Mouse (Mus musculus) heart, embryonic 10.5 days (tissue): ENCODE data around the gene Cyth1. TPM values are rescaled to one million over a fixed set of nuclear protein-coding genes. Genes with fewer than 3 reads are reported as not detected.
A peak's percentile ranks its signal among the peaks of the same experiment; 100 is the strongest.

Source experiments
- DNase-seq: peaks from one replicate; pipeline ENCODE4 v3.0.0-alpha.2; 2017; ENCODE audit warnings: low spot score
- H3K27ac ChIP-seq: fragments of 300-500 bp; sonication (generic); 2 replicates; pipeline ENCODE4 v1.5.1; 2016; ENCODE audit warnings: mild to moderate bottlenecking
- H3K27me3 ChIP-seq: fragments of 300-500 bp; sonication (generic); 2 replicates; pipeline ENCODE4 v1.6.1; 2016; ENCODE audit warnings: mild to moderate bottlenecking; ENCODE audit not compliant: poor library complexity, insufficient read depth, severe bottlenecking
- H3K36me3 ChIP-seq: fragments of 300-500 bp; sonication (generic); 2 replicates; pipeline ENCODE4 v1.6.1; 2016; ENCODE audit warnings: mild to moderate bottlenecking, moderate library complexity
- H3K4me1 ChIP-seq: fragments of 300-500 bp; sonication (generic); 2 replicates; pipeline ENCODE4 v1.6.1; 2016; ENCODE audit warnings: mild to moderate bottlenecking
- H3K4me3 ChIP-seq: fragments of 300-500 bp; sonication (generic); 2 replicates; pipeline ENCODE4 v1.5.1; 2016; ENCODE audit warnings: mild to moderate bottlenecking, moderate library complexity
- H3K9me3 ChIP-seq: fragments of 300-500 bp; sonication (generic); 2 replicates; pipeline ENCODE4 v1.6.1; 2016; ENCODE audit warnings: mild to moderate bottlenecking, moderate library complexity
- WGBS: fragments of 180-500 bp; shearing (Covaris S2); methylation state at CpG from one replicate; pipeline ENCODE4 v1.1.7; 2016; 5-methylcytosine and 5-hydroxymethylcytosine counted together
- polyA plus RNA-seq: library from polyadenylated mRNA; unstranded; fragments of >200 nt; fragmentation: Nextera tagmentation; extraction: Ambion mirVana; gene quantifications from 2 replicates; pipeline ENCODE4 v1.2.1, GENCODE M21; 2016

The Cyth1 gene
- polyA plus RNA-seq, 1 experiment from 2014 or later: 15.5 TPM

GRCm38 (mm10) chr11:118227650-118228049 lies 20.7 kb downstream of the Cyth1 start:
- no peaks in the 10 kb centered on the region for H3K36me3 ChIP-seq
- H3K4me3 ChIP-seq: no peak overlapping the region
- WGBS: 68% methylated on average over 7 of the region's 7 CpGs
- H3K9me3 ChIP-seq: no peaks in the 10 kb centered on the region
- no peaks in the 10 kb centered on the region for H3K27me3 ChIP-seq
- no peak for DNase-seq
- H3K4me1 ChIP-seq: peaks cover 33% of the 10 kb centered on the region
- no peak overlapping the region for H3K27ac ChIP-seq

- no peak for DNase-seq
- Histone ChIP-seq H3K36me3 (no peaks in the 10 kb centered on the region), H3K9me3 (no peaks in the 10 kb centered on the region), H3K4me3 (no peak overlapping the region), H3K27ac (no peak overlapping the region), H3K27me3 (no peaks in the 10 kb centered on the region), H3K4me1 (peaks cover 28% of the 10 kb centered on the region)
- 87% methylated on average over 7 of the region's 7 CpGs for WGBS
These were observed 21.5 kb downstream of the Cyth1 start for GRCm38 (mm10) chr11:118226850-118227249.

- H3K4me3 ChIP-seq: no peak overlapping the region
- peaks cover 26% of the 10 kb centered on the region for H3K4me1 ChIP-seq
- H3K36me3 ChIP-seq: no peaks in the 10 kb centered on the region
- no peak overlapping the region for H3K27ac ChIP-seq
- WGBS: 62% methylated on average over 1 of the region's 1 CpGs
- no peaks in the 10 kb centered on the region for H3K9me3 ChIP-seq
- no peaks in the 10 kb centered on the region for H3K27me3 ChIP-seq
- no peak for DNase-seq
These were observed 22.5 kb downstream of the Cyth1 start for GRCm38 (mm10) chr11:118225862-118226261.

- H3K27me3 ChIP-seq: no peaks in the 10 kb centered on the region
- DNase-seq: no peak
- peaks cover 22% of the 10 kb centered on the region for H3K4me1 ChIP-seq
- no peaks in the 10 kb centered on the region for H3K9me3 ChIP-seq
- 81% methylated on average over 12 of the region's 12 CpGs for WGBS
- H3K36me3 ChIP-seq: no peaks in the 10 kb centered on the region
- no peak overlapping the region for H3K4me3 ChIP-seq
- H3K27ac ChIP-seq: no peak overlapping the region
These were observed 23.1 kb downstream of the Cyth1 start for GRCm38 (mm10) chr11:118225056-118225836.

- H3K27me3 ChIP-seq: no peaks in the 10 kb centered on the region
- H3K9me3 ChIP-seq: no peaks in the 10 kb centered on the region
- no peaks in the 10 kb centered on the region for H3K36me3 ChIP-seq
- H3K4me1 ChIP-seq: peaks cover 20% of the 10 kb centered on the region
- H3K27ac ChIP-seq: no peak overlapping the region
- H3K4me3 ChIP-seq: no peak overlapping the region
- WGBS: 79% methylated on average over 10 of the region's 10 CpGs
- no peak for DNase-seq
These were observed 24.9 kb downstream of the Cyth1 start for GRCm38 (mm10) chr11:118223416-118224067.

GRCm38 (mm10) chr11:118222917-118223316 lies 25.5 kb downstream of the Cyth1 start:
- no peaks in the 10 kb centered on the region for H3K27me3 ChIP-seq
- H3K27ac ChIP-seq: peak overlapping the region; percentile 37; the same call in 1 of the 2 replicates
- H3K4me3 ChIP-seq: no peak overlapping the region
- H3K4me1 ChIP-seq: peaks cover 20% of the 10 kb centered on the region
- no peaks in the 10 kb centered on the region for H3K36me3 ChIP-seq
- 76% methylated on average over 5 of the region's 5 CpGs for WGBS
- DNase-seq: no peak
- no peaks in the 10 kb centered on the region for H3K9me3 ChIP-seq

- Histone ChIP-seq H3K27me3 (no peaks in the 10 kb centered on the region), H3K36me3 (no peaks in the 10 kb centered on the region), H3K9me3 (no peaks in the 10 kb centered on the region), H3K4me1 (peaks cover 20% of the 10 kb centered on the region), H3K4me3 (no peak overlapping the region), H3K27ac (peak overlapping the region; percentile 37; the same call in 1 of the 2 replicates)
- DNase-seq: no peak
- 70% methylated on average over 6 of the region's 6 CpGs for WGBS
These were observed 26.0 kb downstream of the Cyth1 start for GRCm38 (mm10) chr11:118222351-118222885.

GRCm38 (mm10) chr11:118220561-118221262 lies 27.7 kb downstream of the Cyth1 start:
- WGBS: 19% methylated on average over 7 of the region's 7 CpGs
- DNase-seq: no peak
- Histone ChIP-seq H3K9me3 (no peaks in the 10 kb centered on the region), H3K4me3 (no peak overlapping the region), H3K27me3 (no peaks in the 10 kb centered on the region), H3K4me1 (peaks cover 32% of the 10 kb centered on the region), H3K27ac (no peak overlapping the region), H3K36me3 (no peaks in the 10 kb centered on the region)

GRCm38 (mm10) chr11:118219066-118219465 lies 29.3 kb downstream of the Cyth1 start:
- Histone ChIP-seq H3K4me1 (peaks cover 33% of the 10 kb centered on the region), H3K36me3 (no peaks in the 10 kb centered on the region), H3K9me3 (no peaks in the 10 kb centered on the region), H3K27me3 (no peaks in the 10 kb centered on the region), H3K4me3 (no peak overlapping the region), H3K27ac (no peak overlapping the region)
- DNase-seq: no peak
- WGBS: 93% methylated on average over 4 of the region's 4 CpGs

- Histone ChIP-seq H3K4me3 (no peak overlapping the region), H3K9me3 (no peaks in the 10 kb centered on the region), H3K27ac (no peak overlapping the region; the same call in 1 of the 2 replicates), H3K4me1 (peaks cover 34% of the 10 kb centered on the region), H3K36me3 (no peaks in the 10 kb centered on the region), H3K27me3 (no peaks in the 10 kb centered on the region)
- 48% methylated on average over 6 of the region's 6 CpGs for WGBS
- DNase-seq: no peak
These were observed 31.9 kb downstream of the Cyth1 start for GRCm38 (mm10) chr11:118216468-118216867.

- Histone ChIP-seq H3K27ac (no peak overlapping the region; the same call in 1 of the 2 replicates), H3K9me3 (no peaks in the 10 kb centered on the region)
- 63% methylated on average over 5 of the region's 5 CpGs for WGBS
These were observed 32.4 kb downstream of the Cyth1 start for GRCm38 (mm10) chr11:118215928-118216458.

GRCm38 (mm10) chr11:118212636-118213112 lies 35.7 kb downstream of the Cyth1 start:
- H3K27ac ChIP-seq: no peak overlapping the region
- peaks cover 69% of the 10 kb centered on the region for H3K4me1 ChIP-seq
- 70% methylated on average over 7 of the region's 7 CpGs for WGBS

More at GRCm38 (mm10) chr11:118215928-118216458, 32.4 kb downstream of the Cyth1 start:
- Histone ChIP-seq H3K36me3 (no peaks in the 10 kb centered on the region), H3K4me1 (peaks cover 39% of the 10 kb centered on the region), H3K4me3 (no peak overlapping the region), H3K27me3 (no peaks in the 10 kb centered on the region)
- no peak for DNase-seq

More at GRCm38 (mm10) chr11:118212636-118213112, 35.7 kb downstream of the Cyth1 start:
- DNase-seq: no peak
- Histone ChIP-seq H3K4me3 (no peak overlapping the region), H3K9me3 (no peaks in the 10 kb centered on the region), H3K36me3 (no peaks in the 10 kb centered on the region), H3K27me3 (no peaks in the 10 kb centered on the region)
